Mouse (Mus musculus) ES-Bruce4 (cell line): ENCODE measurements around the gene Arhgef12.

Experiments used
- CTCF ChIP-seq: IDR thresholded peaks from one replicate; pipeline ENCODE4 v1.8.1; 2011; ENCODE audit warnings: low read depth, low read length
- EP300 ChIP-seq: IDR thresholded peaks from 2 replicates; pipeline ENCODE4 v1.6.1; 2011; ENCODE audit warnings: low read depth, low read length; ENCODE audit not compliant: insufficient read depth
- POLR2A ChIP-seq: IDR thresholded peaks from one replicate; pipeline ENCODE4 v1.8.1; 2011; ENCODE audit warnings: low read length; ENCODE audit not compliant: insufficient read depth

DNA sequence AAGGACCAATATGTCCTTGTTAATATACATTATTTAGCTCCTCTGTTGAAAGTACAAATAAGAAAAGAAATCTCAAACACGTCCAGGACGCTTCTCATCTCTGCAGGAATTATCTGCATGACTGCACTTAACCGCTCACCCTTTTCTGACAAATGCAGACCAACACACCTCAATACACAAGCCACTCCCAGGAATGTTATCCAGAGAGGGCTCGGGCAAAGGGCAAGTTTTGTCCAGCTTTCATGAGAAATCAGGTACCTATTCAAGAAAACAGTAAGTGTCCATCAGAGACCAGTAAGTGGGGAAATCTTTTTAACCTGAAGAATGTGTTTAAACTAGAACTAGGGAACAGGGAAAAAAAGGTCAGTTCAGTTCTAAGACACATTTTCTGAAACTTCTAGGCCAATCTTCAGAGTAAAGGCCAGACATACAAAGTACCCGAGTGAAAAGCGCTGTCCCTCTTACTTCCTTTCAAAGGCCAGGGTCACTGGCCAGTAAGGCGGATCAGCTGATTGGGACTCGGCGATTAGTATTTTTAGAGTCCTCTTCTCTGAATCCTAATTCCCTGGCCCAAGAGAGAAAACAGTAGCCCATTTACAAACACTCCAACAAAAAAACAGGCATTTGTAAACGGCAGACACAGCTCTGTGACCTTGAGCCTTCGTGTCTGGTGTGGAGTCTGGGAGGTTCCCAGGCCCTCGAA, 8.5 kb upstream of the Arhgef12 start:
- TF ChIP-seq POLR2A (no peak), CTCF (no peak), EP300 (no peak)
